In genomic region chr16:21470416-21470815, GRCm38 (mm10) we compare ENCODE assay signal across 11 mouse cellular contexts. TPM values are rescaled to one million over a fixed set of nuclear protein-coding genes. Genes with fewer than 3 reads are reported as not detected.
DNase-seq lines count a peak whose midpoint lies in the region; ATAC-seq and TF ChIP-seq lines count a peak whose summit lies in the region.
"Had no signal": no experiment of that assay in that cellular context is flagged by ENCODE, and none has a peak within 500 bp of the region (broad histone marks: within the 10 kb centered on the region; RNA-seq: fewer than 3 reads in every experiment).

No protein-coding gene starts in this region.

- H3K27me3 ChIP-seq in lung, embryonic 14.5 days (ENCODE audit: insufficient read depth, low read length), result no peaks in the 10 kb centered on the region
- H3K27me3 ChIP-seq: heart, embryonic 13.5 days; liver, embryonic 13.5 days had no signal

- DNase-seq in embryo, embryonic 10.5 days (ENCODE audit: low spot score), result peak; percentile 13
- no peak for DNase-seq in embryo, embryonic 9.5 days (ENCODE audit: extremely low spot score)
- no peak for DNase-seq in lung, embryonic 14.5 days
- no peak for DNase-seq in lung, adult 18-20 months
- DNase-seq in c-Kit-negative CD71-positive TER-119-positive erythroid progenitor cells, embryonic 14.5 days (ENCODE audit: low read depth, low spot score), result peak; percentile 11
- DNase-seq in testis, postnatal 10 days (ENCODE audit: low spot score), result peak; percentile 66
- DNase-seq in gastrocnemius, postnatal 4 days (ENCODE audit: low spot score in 2 of 2), result no peak
- no peak for DNase-seq in right cerebral cortex, postnatal 10 days (ENCODE audit: low spot score in 2 of 2)
- DNase-seq: cerebellum, adult 8-10 months; liver, embryonic 13.5 days had no signal

- TF ChIP-seq CTCF in lung, embryonic 14.5 days (IDR thresholded peaks at IDR 0.05; ENCODE audit: low read depth), result peak; percentile 67

- no peaks in the 10 kb centered on the region for H3K9me3 ChIP-seq in lung, embryonic 14.5 days (ENCODE audit: low read depth, low read length)
- H3K9me3 ChIP-seq: liver, embryonic 13.5 days had no signal

- no peak overlapping the region for H3K4me3 ChIP-seq in lung, embryonic 14.5 days (ENCODE audit: low read depth, low read length)
- H3K4me3 ChIP-seq: heart, embryonic 13.5 days; liver, embryonic 13.5 days had no signal

- peaks cover 24% of the 10 kb centered on the region for H3K36me3 ChIP-seq in lung, embryonic 14.5 days (ENCODE audit: insufficient read depth)

- WGBS in lung, embryonic 14.5 days, result 82% methylated on average over 4 of the region's 4 CpGs

- H3K4me2 ChIP-seq in lung, embryonic 14.5 days, result no peak overlapping the region
- H3K4me2 ChIP-seq: heart, embryonic 13.5 days; liver, embryonic 13.5 days had no signal

- no peak overlapping the region for H3K27ac ChIP-seq in lung, embryonic 14.5 days (ENCODE audit: low read depth)
- H3K27ac ChIP-seq: heart, embryonic 13.5 days; liver, embryonic 13.5 days had no signal

- no peaks in the 10 kb centered on the region for H3K4me1 ChIP-seq in lung, embryonic 14.5 days (ENCODE audit: insufficient read depth)
- H3K4me1 ChIP-seq: liver, embryonic 13.5 days had no signal

- ATAC-seq in lung, embryonic 14.5 days (ENCODE audit: insufficient read depth), result no peak

- no peak overlapping the region for H3K9ac ChIP-seq in lung, embryonic 14.5 days
- H3K9ac ChIP-seq: heart, embryonic 13.5 days; liver, embryonic 13.5 days had no signal

RNA-seq across cellular contexts. Expression of gene Vps8, which starts 47.5 kb away (rescaled TPM):
- polyA plus RNA-seq in lung, embryonic 14.5 days (2014; fragmentation: Nextera tagmentation; extraction: Ambion mirVana), result 18.0 and 19.3 TPM in 2 replicates
- total RNA-seq in gastrocnemius, postnatal 4 days (2021), result 10 to 100 TPM; 14.2 to 17.3 TPM

Comparison
In these comparisons a context has a peak if more than half of its experiments do, and no peak if none do; other contexts are left out.
1. DNase-seq: peak in embryo, embryonic 10.5 days (single experiment), c-Kit-negative CD71-positive TER-119-positive erythroid progenitor cells, embryonic 14.5 days (single experiment) and testis, postnatal 10 days (single experiment); none in embryo, embryonic 9.5 days (single experiment), lung, embryonic 14.5 days (single experiment), lung, adult 18-20 months (0 of 2), gastrocnemius, postnatal 4 days (0 of 2) and right cerebral cortex, postnatal 10 days (0 of 2).